Comparison of ENCODE assay signal across 13 mouse cellular contexts in genomic region chr9:72449841-72450240, GRCm38 (mm10). TPM values are rescaled to one million over a fixed set of nuclear protein-coding genes. Genes with fewer than 3 reads are reported as not detected.
DNase-seq lines count a peak whose midpoint lies in the region; ATAC-seq and TF ChIP-seq lines count a peak whose summit lies in the region.
"Had no signal": no experiment of that assay in that cellular context is flagged by ENCODE, and none has a peak within 500 bp of the region (broad histone marks: within the 10 kb centered on the region; RNA-seq: fewer than 3 reads in every experiment).

No protein-coding gene starts in this region.

- no peak for TF ChIP-seq CTCF in small intestine, adult 2 months (IDR thresholded peaks at IDR 0.05; ENCODE audit: extremely low read depth, insufficient read length, insufficient replicate concordance, low read depth, low read length)

- peak overlapping the region; percentile 16; the same call in 1 of the 2 replicates for H3K4me3 ChIP-seq in heart, embryonic 11.5 days (ENCODE audit: low read depth, low read length)
- peak overlapping the region; percentile 21; the same call in 1 of the 2 replicates for H3K4me3 ChIP-seq in lung, embryonic 16.5 days (ENCODE audit: low read length)
- no peak overlapping the region for H3K4me3 ChIP-seq in intestine, embryonic 15.5 days (replicated peaks)
- H3K4me3 ChIP-seq in small intestine, adult 2 months (ENCODE audit: low read depth, low read length), result peak overlapping the region; percentile 59
- no peak overlapping the region for H3K4me3 ChIP-seq in neural tube, embryonic 15.5 days (replicated peaks)
- H3K4me3 ChIP-seq: limb, embryonic 12.5 days; midbrain, embryonic 13.5 days; neural tube, embryonic 13.5 days had no signal

- TF ChIP-seq POLR2A in small intestine, adult 2 months (IDR thresholded peaks at IDR 0.05; ENCODE audit: low read depth, low read length), result no peak

- no peaks in the 10 kb centered on the region for H3K27me3 ChIP-seq in heart, embryonic 11.5 days (ENCODE audit: control insufficient read depth, insufficient read depth, low read length)
- H3K27me3 ChIP-seq in lung, embryonic 16.5 days (ENCODE audit: control insufficient read depth, insufficient read depth, low read depth, low read length), result no peaks in the 10 kb centered on the region
- no peaks in the 10 kb centered on the region for H3K27me3 ChIP-seq in intestine, embryonic 15.5 days (replicated peaks)
- no peaks in the 10 kb centered on the region for H3K27me3 ChIP-seq in small intestine, adult 2 months (ENCODE audit: control insufficient read depth, insufficient read depth, low read length)
- H3K27me3 ChIP-seq in neural tube, embryonic 15.5 days (replicated peaks), result no peaks in the 10 kb centered on the region
- H3K27me3 ChIP-seq: limb, embryonic 12.5 days; midbrain, embryonic 13.5 days; neural tube, embryonic 13.5 days had no signal

- peak overlapping the region; percentile 29; the same call in 1 of the 2 replicates for H3K9ac ChIP-seq in heart, embryonic 11.5 days (ENCODE audit: low read depth, low read length)
- no peak overlapping the region for H3K9ac ChIP-seq in lung, embryonic 16.5 days (ENCODE audit: low read length)
- H3K9ac ChIP-seq in intestine, embryonic 15.5 days, result no peak overlapping the region
- no peak overlapping the region for H3K9ac ChIP-seq in neural tube, embryonic 15.5 days (replicated peaks)
- H3K9ac ChIP-seq: limb, embryonic 12.5 days; midbrain, embryonic 13.5 days had no signal

- WGBS in heart, embryonic 11.5 days (ENCODE audit: insufficient replicate concordance), result 78% methylated on average over 2 of the region's 2 CpGs
- 85% methylated on average over 2 of the region's 2 CpGs for WGBS in lung, embryonic 16.5 days
- 86% methylated on average over 2 of the region's 2 CpGs for WGBS in intestine, embryonic 15.5 days
- WGBS in small intestine, adult 2 months, result 41% methylated on average over 2 of the region's 2 CpGs
- WGBS in neural tube, embryonic 15.5 days, result 73% methylated on average over 2 of the region's 2 CpGs

- ATAC-seq in heart, embryonic 11.5 days (replicated peaks; ENCODE audit: insufficient number of reproducible peaks, low FRiP score, low TSS enrichment), result no peak
- ATAC-seq in lung, embryonic 16.5 days (ENCODE audit: low read depth), result no peak
- ATAC-seq in intestine, embryonic 15.5 days, result no peak
- ATAC-seq in neural tube, embryonic 15.5 days (ENCODE audit: low FRiP score), result no peak
- ATAC-seq: midbrain, embryonic 13.5 days had no signal

- peak overlapping the region; percentile 55 for H3K4me2 ChIP-seq in heart, embryonic 11.5 days
- no peak overlapping the region for H3K4me2 ChIP-seq in lung, embryonic 16.5 days (ENCODE audit: low read depth, low read length)
- H3K4me2 ChIP-seq in intestine, embryonic 15.5 days (replicated peaks), result peak overlapping the region; percentile 38; the same call in 1 of the 2 replicates
- H3K4me2 ChIP-seq in neural tube, embryonic 15.5 days, result no peak overlapping the region
- H3K4me2 ChIP-seq: limb, embryonic 12.5 days; midbrain, embryonic 13.5 days; neural tube, embryonic 13.5 days had no signal

- no peak for DNase-seq in heart, postnatal 25 days (ENCODE audit: low spot score)
- DNase-seq in lung, postnatal 25 days (ENCODE audit: low spot score), result no peak
- no peak for DNase-seq in cerebellum, adult 18-20 months
- DNase-seq: cerebellum, adult 11 months; right cerebral cortex, postnatal 14 days had no signal

- H3K36me3 ChIP-seq in heart, embryonic 11.5 days (ENCODE audit: control insufficient read depth, insufficient read depth, low read length), result no peaks in the 10 kb centered on the region
- peaks cover 3% of the 10 kb centered on the region; the same call in 1 of the 2 replicates for H3K36me3 ChIP-seq in lung, embryonic 16.5 days (ENCODE audit: control insufficient read depth, insufficient read depth, low read length)
- no peaks in the 10 kb centered on the region for H3K36me3 ChIP-seq in intestine, embryonic 15.5 days
- no peaks in the 10 kb centered on the region for H3K36me3 ChIP-seq in small intestine, adult 2 months (ENCODE audit: control insufficient read depth, insufficient read depth, low read length)
- H3K36me3 ChIP-seq in neural tube, embryonic 15.5 days, result no peaks in the 10 kb centered on the region

- H3K9me3 ChIP-seq in heart, embryonic 11.5 days (replicated peaks; ENCODE audit: control insufficient read depth, low read length), result no peaks in the 10 kb centered on the region
- H3K9me3 ChIP-seq in lung, embryonic 16.5 days (ENCODE audit: control insufficient read depth, low read length), result no peaks in the 10 kb centered on the region
- H3K9me3 ChIP-seq in intestine, embryonic 15.5 days, result no peaks in the 10 kb centered on the region
- no peaks in the 10 kb centered on the region for H3K9me3 ChIP-seq in neural tube, embryonic 15.5 days (replicated peaks)
- H3K9me3 ChIP-seq: limb, embryonic 12.5 days; midbrain, embryonic 13.5 days; neural tube, embryonic 13.5 days had no signal

- H3K27ac ChIP-seq in heart, embryonic 11.5 days (ENCODE audit: low read depth, low read length), result peak overlapping the region; percentile 25; the same call in 1 of the 2 replicates
- H3K27ac ChIP-seq in lung, embryonic 16.5 days (ENCODE audit: low read length), result no peak overlapping the region
- no peak overlapping the region for H3K27ac ChIP-seq in intestine, embryonic 15.5 days
- H3K27ac ChIP-seq in small intestine, adult 2 months (ENCODE audit: insufficient read depth, low read depth, low read length), result peak overlapping the region; percentile 64
- H3K27ac ChIP-seq in neural tube, embryonic 15.5 days (replicated peaks), result no peak overlapping the region
- H3K27ac ChIP-seq: limb, embryonic 12.5 days; midbrain, embryonic 13.5 days; neural tube, embryonic 13.5 days had no signal

- H3K4me1 ChIP-seq in heart, embryonic 11.5 days (ENCODE audit: control insufficient read depth, insufficient read depth, low read length), result 0 out of 2 replicates have a peak, but pooled peaks cover 3% of the 10 kb centered on the region
- no peaks in the 10 kb centered on the region for H3K4me1 ChIP-seq in lung, embryonic 16.5 days (replicated peaks; ENCODE audit: control insufficient read depth, insufficient read depth, low read length)
- no peaks in the 10 kb centered on the region for H3K4me1 ChIP-seq in intestine, embryonic 15.5 days (replicated peaks)
- peaks cover 4% of the 10 kb centered on the region; the same call in 1 of the 2 replicates for H3K4me1 ChIP-seq in small intestine, adult 2 months (ENCODE audit: control insufficient read depth, insufficient read depth, insufficient read length, low read length)
- H3K4me1 ChIP-seq in neural tube, embryonic 15.5 days, result no peaks in the 10 kb centered on the region
- H3K4me1 ChIP-seq: midbrain, embryonic 13.5 days; neural tube, embryonic 13.5 days had no signal

- intact Hi-C loops in heart, postnatal 25 days (cut with DNase I), result loop anchor here (10.0 kb wide), 1 partner anchor 145 kb away; no protein-coding TSS in a partner anchor

RNA-seq across cellular contexts. Expression of gene Mns1, which starts 12.0 kb away (rescaled TPM):
- polyA plus RNA-seq in heart, embryonic 11.5 days (2014; fragmentation: Nextera tagmentation; extraction: Ambion mirVana), result 20.0 and 25.7 TPM in 2 replicates
- under 1 TPM; 0.11 to 0.13 TPM for total RNA-seq in heart, postnatal 25 days (2021)
- polyA plus RNA-seq in lung, embryonic 16.5 days (2015; fragmentation: Nextera tagmentation; extraction: Ambion mirVana), result 24.6 and 31.2 TPM in 2 replicates
- 16.9 and 17.4 TPM in 2 replicates for polyA plus RNA-seq in intestine, embryonic 15.5 days (2015; fragmentation: Nextera tagmentation; extraction: Ambion mirVana)
- 0.09 and 0.19 TPM in 2 replicates for polyA plus RNA-seq in small intestine, adult 2 months (2012; rRNA removed)
- polyA plus RNA-seq in neural tube, embryonic 15.5 days (2015; fragmentation: Nextera tagmentation; extraction: Ambion mirVana), result 6.4 and 13.2 TPM in 2 replicates

RNA-seq across cellular contexts. Expression of gene Tex9, which starts 42.2 kb away (rescaled TPM):
- polyA plus RNA-seq in heart, embryonic 11.5 days (2014; fragmentation: Nextera tagmentation; extraction: Ambion mirVana), result 17.0 and 19.4 TPM in 2 replicates
- total RNA-seq in heart, postnatal 25 days (2021), result 1 to 10 TPM; 1.6 to 2.6 TPM
- polyA plus RNA-seq in lung, embryonic 16.5 days (2015; fragmentation: Nextera tagmentation; extraction: Ambion mirVana), result 23.5 and 26.5 TPM in 2 replicates
- 20.6 and 21.1 TPM in 2 replicates for polyA plus RNA-seq in intestine, embryonic 15.5 days (2015; fragmentation: Nextera tagmentation; extraction: Ambion mirVana)
- 0.13 and 0.85 TPM in 2 replicates for polyA plus RNA-seq in small intestine, adult 2 months (2012; rRNA removed)
- polyA plus RNA-seq in neural tube, embryonic 15.5 days (2015; fragmentation: Nextera tagmentation; extraction: Ambion mirVana), result 26.8 and 36.0 TPM in 2 replicates

Comparison
In these comparisons a context has a peak if more than half of its experiments do, and no peak if none do; other contexts are left out.
1. H3K27ac ChIP-seq: peak in heart, embryonic 11.5 days (single experiment) and small intestine, adult 2 months (single experiment); none in lung, embryonic 16.5 days (single experiment), intestine, embryonic 15.5 days (single experiment) and neural tube, embryonic 15.5 days (single experiment).
2. H3K4me2 ChIP-seq: peak in heart, embryonic 11.5 days (single experiment) and intestine, embryonic 15.5 days (single experiment); none in lung, embryonic 16.5 days (single experiment) and neural tube, embryonic 15.5 days (single experiment).
3. H3K4me3 ChIP-seq: peak in heart, embryonic 11.5 days (single experiment), lung, embryonic 16.5 days (single experiment) and small intestine, adult 2 months (single experiment); none in intestine, embryonic 15.5 days (single experiment) and neural tube, embryonic 15.5 days (single experiment).